Mouse (Mus musculus) adrenal gland (tissue): Measurements from ENCODE around the gene Nudt16l1.

Experiments used
- intact Hi-C: fragments of 180-260 bp; cut with DNase I; formaldehyde crosslinking; loops from one replicate; pipeline ENCODE4 v1.15.1; 2025

The Nudt16l1 gene

DNA sequence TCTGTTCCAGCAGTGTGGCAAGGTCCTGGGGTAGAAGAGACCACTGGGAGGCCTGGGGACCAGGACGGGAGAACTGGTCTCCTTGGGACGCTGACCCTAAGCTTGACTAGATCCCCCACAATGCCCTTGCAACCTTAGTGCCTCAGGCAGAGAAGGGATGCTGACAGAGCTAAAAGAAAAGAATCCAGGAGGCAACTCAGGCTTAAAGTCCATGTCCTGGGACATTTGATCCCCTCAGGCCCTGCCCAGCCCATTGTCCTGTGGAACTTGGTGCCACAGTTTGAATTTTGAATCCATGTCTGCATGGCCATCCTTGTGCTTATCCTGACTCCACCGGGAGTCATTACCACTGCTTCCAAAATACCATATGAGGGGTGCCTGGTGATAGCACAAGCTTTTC is 7.6 kb downstream of the Nudt16l1 start:
- intact Hi-C loops = no loop called here

DNA sequence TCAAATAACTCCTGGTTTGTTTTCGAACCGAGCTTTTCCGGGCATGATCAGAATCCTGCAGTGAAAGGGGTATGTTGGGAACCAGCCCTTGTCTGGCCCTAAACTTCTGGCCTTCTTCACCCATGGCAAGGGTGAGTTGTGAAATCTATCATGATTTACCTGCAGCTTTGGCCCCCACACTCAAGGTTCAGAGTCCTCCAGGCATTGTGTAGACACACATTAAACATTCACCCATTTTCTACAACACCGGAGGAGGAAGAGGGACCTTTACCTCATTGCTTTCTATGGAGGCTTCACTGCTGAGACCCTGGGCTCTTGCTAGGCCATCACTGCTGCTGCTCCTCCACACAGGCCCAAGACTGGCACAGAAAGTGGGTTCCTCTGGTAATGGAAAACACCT is 8.8 kb downstream of the Nudt16l1 start:
- intact Hi-C loops = no loop called here

DNA sequence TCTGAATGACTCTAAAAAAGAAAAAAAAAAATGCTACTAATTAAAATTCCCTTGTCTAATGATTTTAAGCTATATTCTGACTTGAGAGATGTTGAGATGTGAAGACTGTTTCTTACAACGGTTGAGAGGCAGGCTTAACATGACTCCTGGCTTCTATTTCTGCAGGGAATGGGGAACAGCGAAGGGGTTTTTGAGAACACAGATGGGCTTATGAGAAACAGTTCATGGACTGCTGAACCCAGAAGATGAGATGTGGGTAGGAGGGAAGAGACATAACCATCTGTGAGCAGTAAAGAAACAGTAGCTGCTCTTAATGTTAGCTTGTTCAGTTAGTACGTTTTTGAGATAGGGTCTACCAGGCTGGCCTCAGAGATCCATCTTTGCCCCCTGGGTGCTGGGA is 18.0 kb downstream of the Nudt16l1 start:
- intact Hi-C loops = no loop called here

DNA sequence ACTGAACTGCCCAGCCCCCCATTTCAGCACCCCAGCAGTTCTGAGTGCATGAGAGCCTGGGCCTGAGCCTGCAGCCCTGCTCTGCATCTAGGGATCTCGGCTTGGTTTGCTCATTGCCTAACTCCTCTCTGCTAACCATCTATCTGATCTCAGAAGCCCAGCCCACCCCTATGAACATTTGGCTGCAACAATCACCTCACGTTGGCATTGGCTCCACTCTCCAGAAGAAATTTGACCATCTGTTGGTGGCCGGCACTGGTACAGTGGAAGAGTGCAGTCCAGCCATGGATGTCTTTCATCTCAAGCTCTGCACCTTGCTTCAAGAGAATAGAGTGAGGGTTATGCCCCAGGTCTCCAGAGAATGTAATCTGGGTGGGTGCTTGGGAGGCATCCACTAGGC is 18.9 kb downstream of the Nudt16l1 start:
- intact Hi-C loops = no loop called here

DNA sequence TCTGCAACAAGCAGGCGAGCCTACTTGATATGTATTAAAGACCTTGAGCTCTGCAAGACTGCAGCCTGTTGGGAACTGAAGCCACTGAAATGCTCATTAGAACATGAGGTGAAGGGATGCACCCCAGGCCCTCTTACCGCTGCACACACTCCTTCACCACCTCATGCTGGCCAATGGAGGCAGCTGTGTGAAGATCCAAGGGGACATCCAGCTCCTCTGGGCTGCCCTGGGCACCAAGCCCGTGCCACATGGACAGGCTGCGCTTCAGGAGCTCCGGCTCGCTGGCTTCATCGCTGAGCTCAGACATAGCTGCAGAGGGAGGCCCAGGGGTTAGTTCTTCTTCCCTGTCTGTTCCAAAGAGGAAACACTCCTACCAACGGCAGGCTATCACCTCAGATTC is 21.7 kb downstream of the Nudt16l1 start:
- intact Hi-C loops = no loop called here

DNA sequence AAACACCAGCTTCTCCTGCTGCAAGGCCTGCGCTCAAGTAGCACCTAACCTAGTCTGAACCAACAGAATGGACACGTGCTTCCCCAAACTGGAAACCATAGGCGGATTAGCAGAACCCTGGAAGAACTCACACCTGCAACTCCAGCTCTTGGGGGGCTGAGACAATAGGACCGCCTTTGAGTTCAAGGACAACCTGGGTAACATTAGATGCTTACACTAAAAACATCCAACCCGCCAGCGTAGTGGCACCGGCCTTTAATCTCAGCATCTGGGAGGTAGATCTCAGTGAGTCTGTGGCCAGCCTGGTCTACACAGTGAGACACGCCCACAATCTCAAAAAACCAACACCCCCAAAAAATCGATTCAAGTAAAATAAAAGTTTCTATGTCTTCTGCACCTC is 24.8 kb downstream of the Nudt16l1 start:
- intact Hi-C loops = no loop called here

DNA sequence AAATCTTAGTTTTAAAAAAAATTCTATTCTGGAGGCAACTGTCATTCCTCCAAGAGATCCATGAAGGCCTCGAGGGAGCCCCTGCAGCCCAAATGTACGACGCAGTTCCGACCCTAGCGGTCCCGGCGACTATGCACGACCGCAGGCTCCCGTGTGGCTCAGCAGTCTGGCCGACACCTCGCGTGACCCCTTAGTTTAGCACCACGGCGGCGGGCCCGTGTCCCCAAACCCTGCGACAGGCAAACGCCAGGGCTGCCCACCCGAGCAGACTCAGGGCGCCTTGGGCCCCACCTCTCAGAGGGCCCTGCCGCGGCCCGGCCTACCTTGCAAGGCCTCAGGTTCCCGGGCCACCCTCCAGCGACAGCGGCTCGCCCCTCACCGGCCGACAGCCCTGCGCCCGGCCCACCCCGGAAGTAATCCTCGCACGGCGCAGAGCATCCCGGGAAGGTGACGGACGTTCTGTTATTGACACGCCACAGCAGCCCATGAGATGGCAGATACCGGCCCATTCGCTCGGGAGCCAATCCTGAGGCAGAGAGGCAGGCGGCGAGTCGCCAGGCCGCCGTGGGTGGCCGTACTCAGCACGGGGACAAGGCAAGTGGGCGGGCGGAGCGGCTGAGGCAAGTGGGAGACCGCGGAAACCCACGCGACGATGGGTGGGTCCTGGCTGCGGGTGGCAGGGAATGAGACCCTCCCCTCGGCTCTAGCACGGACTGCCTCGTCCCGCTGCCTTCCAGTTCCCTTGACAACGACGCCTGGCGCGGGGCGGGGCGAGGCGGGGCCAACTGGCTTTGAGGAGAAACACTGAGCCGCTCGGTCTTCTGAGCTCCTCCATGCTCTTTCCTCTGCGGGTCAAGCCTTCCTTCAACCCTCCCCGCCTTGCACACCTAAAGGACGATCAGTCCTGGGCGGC is 25.5 kb downstream of the Nudt16l1 start, which contains the start of gene Anks3:
Anks3 (minus strand) TSS at position 409 of the 913 bp plus-strand sequence.
- intact Hi-C loops = no loop called here

DNA sequence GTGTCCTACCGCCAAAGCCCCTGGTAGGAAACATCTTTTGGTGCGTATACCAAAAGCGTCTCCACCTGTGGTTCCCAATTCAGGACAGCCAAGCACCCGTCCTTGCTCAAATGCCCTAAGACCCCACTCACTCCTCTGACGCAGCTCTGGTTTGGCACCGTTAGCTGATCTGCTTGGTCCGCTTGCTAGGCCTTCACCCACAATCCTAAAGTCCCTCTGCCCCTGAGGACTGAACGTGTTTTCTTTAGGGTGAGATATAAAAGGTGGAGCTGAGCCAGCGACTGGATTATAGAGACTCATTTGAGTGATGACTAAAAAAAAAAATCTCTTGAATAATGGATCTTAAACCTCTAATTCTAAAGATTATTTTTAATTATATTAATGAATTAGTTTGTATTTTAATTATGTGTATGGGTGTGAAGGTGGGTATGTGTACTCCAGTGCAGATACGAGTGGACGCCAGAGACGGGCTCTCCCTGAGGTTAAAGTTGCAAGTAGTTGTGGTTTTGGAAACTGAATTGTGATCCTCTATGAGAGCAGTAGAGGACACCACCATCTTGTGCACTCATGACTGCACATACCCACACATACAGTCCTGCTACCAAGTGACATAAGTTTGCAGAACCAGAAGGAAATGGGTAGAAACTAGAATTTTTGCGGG is 26.3 kb downstream of the Nudt16l1 start:
- intact Hi-C loops = loop anchor here (5.0 kb wide), 1 partner anchor 52 kb away; no protein-coding TSS in a partner anchor

DNA sequence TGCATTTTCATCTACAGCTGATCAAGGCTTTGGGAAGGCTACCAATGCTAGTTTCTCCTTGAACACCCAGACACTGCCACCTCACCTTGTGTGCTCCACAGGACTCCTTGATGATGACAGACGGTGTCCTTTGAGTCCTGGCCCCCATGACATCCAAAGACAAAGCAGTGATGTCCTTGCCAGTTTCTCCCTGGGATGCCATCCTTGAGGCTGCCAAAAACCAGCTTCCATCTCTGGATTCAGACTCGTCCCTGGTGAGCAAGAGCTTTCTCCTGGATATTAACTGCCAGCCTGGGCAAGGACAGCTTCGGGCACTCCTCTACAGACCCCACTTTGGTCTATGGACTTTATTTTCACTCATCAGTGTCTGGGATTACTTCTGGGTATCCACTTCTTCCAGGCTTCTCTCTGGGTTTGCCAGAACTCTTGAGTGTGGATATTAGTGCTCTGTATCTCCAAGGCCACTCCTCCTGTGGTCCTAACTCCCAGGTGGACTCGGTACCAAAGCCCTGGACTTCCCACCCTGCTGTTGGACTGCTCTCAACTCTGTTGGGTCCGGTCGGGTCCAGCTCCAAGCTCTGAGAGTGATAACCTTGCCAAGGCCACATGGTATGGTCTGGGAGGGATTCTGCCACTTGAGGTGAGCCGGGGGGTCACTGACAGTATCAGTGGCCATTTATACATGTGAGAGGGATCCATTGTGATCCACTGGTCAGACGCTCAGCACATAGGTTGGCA is 27.0 kb downstream of the Nudt16l1 start:
- intact Hi-C loops = loop anchor here (5.0 kb wide), 1 partner anchor 52 kb away; no protein-coding TSS in a partner anchor

DNA sequence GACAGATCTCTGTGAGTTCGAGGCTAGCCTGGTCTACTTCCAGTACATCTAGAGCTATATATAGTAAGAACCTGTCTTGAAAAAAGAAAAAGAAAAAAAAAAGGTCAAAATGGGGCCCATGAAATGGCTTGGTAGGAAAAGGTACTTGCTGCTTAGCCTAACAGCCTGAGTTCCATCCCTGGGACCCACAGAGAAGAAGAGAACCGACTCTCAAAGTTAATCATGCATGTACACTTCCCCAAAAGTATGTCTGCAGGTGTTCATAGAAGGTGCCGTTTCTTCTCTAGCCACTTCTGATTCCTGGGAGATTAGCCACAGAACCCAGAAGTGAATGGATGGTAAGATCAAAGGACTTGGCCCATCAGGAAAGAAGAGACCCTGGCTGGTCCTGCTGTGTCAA is 29.9 kb downstream of the Nudt16l1 start:
- intact Hi-C loops = loop anchor here (5.0 kb wide), 1 partner anchor 49 kb away; no protein-coding TSS in a partner anchor

DNA sequence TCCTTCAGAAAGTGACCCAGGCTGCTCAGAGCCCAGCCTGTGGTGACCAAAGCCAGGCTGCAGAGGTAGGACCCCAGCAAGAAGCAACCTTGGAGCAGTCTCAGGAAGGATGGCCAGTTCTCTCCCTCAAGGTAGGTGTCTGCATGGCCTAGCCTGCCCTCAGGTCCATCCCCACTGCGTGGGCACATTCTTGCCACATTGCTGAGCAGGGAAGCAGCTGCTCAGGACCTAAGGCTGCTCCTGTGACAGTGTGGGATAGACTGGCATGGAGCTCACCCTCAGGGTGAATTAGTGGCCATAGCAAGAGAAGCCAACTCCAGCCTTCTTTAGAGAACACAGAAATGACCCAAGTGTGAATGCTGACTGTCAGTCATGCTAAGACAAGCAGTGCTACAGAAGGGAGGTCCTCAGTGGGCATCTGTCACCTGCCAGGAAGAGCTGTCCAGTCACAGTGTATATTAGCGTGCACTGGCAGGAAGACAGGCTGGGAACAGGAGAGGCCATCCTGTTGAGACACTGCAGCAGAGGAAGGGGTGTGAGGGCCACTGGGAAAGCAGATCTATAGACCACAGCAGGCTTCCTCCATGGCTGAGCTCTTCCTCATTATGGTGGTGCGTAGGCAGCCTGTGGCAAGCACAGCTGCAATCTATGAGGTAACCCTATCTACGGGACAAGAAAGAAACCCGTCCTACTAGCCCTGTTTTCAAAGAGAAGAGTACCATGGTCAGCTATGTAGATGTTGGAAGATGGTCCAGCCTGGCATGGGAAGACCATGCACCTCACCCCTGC is 30.7 kb downstream of the Nudt16l1 start:
- intact Hi-C loops = loop anchor here (5.0 kb wide), 1 partner anchor 48 kb away; no protein-coding TSS in a partner anchor

DNA sequence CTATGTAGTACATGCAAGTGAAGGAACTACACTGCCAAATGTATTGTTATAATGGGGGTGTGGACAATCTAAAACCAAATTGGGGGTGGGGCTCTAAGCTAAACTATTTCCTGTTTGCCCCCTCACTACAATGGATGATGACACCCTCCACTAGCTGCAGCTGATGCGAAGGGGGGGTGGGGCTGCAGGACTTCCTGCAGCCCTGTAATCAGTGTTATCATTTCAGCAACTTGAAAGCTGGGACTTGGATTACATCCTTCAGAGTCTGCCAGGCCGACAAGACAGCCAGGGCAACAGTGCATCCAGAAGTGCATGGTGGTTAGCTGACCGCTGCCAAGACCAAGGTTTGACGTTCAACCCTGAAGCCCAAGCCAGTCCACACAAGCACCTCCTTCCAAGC is 33.1 kb downstream of the Nudt16l1 start:
- intact Hi-C loops = no loop called here

DNA sequence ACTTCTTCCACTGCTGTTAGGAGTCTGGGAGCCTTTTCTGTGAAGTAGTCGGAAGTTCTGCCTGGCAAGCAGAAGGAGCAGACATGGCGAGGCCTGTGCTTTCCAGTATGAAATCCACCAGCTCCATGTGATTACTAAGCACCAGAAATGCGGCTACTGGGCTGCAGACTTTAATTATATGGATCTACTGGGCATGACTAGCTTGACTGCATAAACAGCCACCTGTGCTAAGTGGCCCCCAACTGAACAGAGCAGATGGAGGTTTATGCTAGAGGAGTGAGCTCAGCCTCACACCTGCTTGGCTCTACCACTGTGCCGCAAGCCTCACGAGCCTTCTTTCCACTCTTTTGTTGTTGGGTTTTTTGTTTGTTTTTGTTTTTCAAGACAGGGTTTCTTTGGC is 36.0 kb downstream of the Nudt16l1 start:
- intact Hi-C loops = no loop called here

DNA sequence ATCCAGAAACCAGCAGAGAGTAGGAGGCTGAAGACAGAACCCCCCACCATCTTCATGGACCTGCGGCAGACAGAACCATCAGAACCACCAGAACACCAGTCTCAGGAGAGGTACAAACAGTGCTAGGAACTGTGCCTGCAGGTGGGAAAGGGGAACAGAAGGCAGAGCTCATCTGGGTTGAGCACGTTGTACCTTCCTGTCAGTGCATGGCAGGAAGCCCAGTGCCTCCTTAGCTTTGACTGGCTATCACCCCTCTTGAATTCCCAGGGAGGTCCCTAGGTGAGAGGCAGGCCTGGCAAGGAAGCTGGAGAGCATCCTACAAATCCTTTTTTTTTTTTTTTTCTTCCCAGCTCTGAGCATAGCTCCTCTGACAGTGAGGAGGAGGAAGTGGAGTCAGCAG is 37.6 kb downstream of the Nudt16l1 start:
- intact Hi-C loops = no loop called here

DNA sequence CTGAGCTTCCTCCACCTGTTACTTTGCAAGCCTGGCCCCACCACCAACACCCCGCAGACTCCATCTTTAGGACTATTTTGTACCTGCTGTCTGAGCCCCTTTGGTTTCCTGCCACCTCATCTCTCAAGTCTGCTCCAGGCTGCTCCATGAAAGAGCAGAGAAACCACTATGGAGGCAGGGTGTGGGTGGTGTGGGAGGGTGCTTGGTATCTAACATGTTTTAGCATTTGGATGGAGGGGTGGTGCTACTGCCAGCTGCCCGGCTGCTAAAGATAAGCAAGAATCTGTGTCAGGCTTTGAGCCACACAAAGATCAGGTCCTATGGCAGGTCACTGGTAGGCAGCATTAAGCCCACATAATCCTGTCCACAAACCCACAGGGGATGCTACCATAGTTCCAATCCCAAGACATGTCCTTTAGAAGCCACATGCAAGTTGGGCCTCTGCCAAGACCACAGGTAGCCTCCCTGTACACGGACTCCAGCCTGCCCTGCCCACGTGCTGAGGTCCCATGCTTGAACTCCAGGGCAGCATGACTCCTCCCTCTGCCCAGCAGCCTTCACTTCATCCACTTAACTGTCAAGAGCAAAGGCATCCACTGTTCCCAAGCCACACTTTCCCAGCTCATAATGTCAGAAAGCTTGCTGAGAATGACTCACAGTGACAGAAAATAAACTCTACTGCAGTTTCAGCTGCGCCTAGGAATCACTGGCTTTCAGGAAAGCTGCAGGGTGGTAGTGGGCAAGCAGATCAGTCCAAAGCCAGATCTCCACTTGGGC is 39.9 kb downstream of the Nudt16l1 start:
- intact Hi-C loops = no loop called here

DNA sequence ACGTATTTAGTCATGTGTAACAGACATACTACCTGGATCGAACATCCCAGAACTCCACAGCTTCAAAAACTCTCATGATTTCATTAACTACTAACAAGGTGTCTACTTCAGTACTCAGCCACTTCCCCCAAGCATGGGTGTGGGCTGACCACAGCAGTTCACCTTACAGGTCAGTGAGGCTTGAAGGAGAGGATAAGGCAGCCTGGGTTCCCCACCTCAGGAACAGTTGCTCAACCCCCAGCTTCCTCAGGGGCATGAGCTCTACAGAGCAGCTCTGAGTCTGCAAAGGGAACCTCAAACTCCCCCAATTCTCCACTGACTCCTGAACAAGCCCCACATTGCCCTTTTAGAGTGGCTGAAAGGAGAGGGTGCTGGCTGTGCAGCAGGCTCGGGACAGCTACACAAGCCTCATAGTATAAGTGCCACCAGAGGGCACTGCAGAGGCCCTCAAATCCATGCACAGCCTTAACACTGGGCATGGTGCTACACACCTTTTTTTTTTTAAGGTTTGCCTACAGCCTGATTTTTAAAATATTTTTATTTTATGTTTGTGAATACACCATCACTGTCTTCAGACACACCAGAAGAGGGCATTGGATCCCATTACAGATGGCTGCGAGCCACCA is 41.3 kb downstream of the Nudt16l1 start:
- intact Hi-C loops = loop anchor here (2.0 kb wide), 1 partner anchor 165 kb away; no protein-coding TSS in a partner anchor

DNA sequence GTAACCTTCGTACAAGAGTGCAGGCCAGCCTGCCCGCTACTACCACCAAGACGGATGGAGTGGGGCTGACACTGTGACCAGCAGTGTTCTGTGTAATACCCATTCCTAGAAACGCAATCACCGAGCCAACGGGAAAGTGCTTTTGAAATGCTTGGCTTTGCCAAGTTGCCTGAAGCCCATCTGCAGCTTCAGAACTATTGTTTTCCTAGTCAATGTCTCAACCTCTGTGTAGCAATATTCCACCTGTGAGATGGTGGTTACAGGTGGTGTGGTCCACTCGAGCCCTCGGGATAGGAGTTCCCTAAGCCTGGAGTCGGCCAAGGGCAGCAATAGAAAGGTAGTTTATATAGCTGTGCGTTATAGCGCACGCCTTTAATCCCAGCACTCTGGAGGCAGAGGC is 46.2 kb downstream of the Nudt16l1 start:
- intact Hi-C loops = no loop called here
